Mouse (Mus musculus) mouse embryonic stem cell (cell line): ENCODE results near the gene Dis3l2.

Experiments
- in situ Hi-C, 2 experiments: fragments of 300-500 bp; cut with MboI; formaldehyde crosslinking; loops; 1 replicate in 1 of 2; 3 replicates in 1 of 2; pipeline ENCODE4 v1.14.3; 2019 to 2020; ENCODE audit warnings: low sequenced_read_pairs in 2 of 2, low pct_unique_long_range_greater_than_20kb in 1 of 2, mixed read lengths in 1 of 2; ENCODE audit not compliant: unreplicated experiment in 1 of 2

The Dis3l2 gene

DNA sequence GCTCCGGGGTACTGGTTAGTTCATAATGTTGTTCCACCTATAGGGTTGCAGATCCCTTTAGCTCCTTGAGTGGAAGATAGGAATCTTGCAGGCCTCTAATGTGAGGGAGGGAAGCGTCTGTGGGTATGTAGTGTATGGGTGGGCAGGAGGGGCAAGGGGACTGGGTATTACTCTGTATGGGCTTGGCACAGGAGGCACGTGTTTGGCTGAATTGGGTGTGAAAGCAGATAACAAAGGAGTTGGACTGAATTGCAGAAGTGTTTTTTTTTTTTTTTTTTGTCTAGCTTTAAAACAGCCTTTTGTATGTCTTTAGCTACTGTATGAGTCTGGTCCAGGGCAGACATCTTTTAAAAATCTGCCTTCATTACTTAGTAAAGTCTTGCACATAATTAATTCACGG is 5.9 kb downstream of the Dis3l2 start:
- in situ Hi-C loops, result loop anchor here in 1 of 2 experiments (10.0 kb wide), 1 partner anchor 335 kb away; no protein-coding TSS in a partner anchor

GRCm38 (mm10) chr1:86712045-86712444 is 8.4 kb downstream of the Dis3l2 start:
- in situ Hi-C loops, result no loop called here

GRCm38 (mm10) chr1:86713054-86713453 is 9.4 kb downstream of the Dis3l2 start:
- in situ Hi-C loops, result no loop called here

- in situ Hi-C loops, result no loop called here
These were observed 14.6 kb downstream of the Dis3l2 start for GRCm38 (mm10) chr1:86718190-86718589.

DNA sequence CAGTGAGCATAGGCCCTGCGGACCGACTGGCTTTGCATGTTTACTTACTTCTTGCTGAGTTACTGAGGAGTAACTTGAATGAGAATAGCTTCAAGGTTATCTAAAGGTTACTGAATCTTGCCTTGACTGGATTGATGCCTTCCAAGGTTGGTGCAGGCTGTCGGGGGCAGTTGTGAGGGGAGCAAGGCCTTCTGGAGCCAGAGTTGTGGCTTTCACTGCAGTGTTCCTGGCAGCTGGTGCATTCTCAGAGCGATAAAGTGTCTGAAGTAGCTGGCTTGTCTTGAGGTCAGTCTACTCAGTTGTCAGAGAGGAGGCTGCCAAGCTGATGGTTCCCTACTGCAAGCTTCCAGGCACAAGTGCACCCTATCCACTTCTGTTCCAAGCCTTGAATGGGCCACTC is 15.8 kb downstream of the Dis3l2 start:
- in situ Hi-C loops, result no loop called here

DNA sequence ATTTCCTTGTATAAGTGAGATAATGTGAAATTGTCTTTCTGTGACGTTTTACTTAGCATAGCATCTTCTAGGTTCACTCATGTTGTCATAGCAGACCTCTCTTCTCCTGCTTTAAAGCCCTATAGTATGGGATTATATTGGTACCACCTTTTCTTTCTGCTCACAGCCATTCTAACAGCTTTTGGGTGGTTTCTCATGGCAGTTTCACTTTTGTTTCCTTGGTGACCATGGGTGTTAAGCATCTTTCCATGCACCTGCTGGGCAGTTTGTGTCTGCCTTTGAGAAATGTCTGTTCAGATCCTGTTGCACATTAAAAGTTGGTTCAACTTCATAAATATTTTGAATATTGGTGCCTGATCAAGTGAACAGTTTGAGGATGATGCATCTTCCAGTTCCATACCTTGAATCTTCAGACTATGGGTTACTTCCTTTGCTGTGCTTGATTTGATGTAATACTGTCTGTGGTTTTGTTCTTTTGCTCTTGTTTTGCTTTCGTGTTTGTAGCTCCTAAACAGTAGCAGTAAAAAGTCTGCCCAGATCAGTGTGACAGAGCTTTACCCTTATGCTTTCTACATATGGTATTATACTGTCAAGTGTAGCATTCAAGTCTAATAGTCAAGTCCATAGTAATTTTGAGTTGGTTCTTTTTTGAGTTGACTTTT is 29.7 kb downstream of the Dis3l2 start:
- in situ Hi-C loops, result no loop called here

DNA sequence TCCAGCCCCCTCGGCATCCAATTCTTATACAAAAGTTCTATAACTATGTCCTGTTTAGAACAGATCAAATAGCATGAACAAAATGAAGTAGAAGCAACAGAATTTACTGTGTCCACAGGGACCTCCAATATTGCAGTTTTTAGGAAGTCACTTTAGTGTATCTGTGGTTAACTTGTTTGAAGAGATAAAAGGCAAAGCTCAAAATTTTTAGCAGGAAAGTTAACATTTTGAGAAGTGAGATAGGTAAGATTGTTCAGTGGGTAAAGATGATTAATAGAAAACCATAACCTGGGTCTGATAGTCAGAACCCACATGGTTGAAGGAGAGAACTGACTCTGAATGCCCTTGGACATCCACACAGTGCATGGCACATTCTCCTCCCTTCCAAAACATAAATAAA is 32.8 kb downstream of the Dis3l2 start:
- in situ Hi-C loops, result no loop called here

DNA sequence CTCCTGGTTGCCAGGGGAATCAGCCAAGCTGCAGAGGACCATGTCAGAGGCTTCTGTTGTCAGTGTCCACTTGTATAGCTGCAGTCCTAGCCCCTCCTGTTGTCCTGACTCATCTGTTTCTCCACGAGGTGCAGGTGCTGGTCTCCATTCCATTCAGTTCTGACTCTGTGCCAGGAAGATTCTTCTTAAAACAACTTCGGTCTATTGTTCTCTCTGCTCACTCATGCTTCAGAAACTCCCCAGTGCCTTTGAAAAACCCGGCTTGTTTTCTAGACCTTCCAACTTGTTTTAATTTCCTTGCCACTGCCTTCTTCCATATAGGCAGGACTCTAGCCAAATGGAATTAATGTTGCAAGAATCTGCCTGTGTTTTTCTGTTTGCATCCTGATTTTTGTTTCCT is 39.3 kb downstream of the Dis3l2 start:
- in situ Hi-C loops, result no loop called here

DNA sequence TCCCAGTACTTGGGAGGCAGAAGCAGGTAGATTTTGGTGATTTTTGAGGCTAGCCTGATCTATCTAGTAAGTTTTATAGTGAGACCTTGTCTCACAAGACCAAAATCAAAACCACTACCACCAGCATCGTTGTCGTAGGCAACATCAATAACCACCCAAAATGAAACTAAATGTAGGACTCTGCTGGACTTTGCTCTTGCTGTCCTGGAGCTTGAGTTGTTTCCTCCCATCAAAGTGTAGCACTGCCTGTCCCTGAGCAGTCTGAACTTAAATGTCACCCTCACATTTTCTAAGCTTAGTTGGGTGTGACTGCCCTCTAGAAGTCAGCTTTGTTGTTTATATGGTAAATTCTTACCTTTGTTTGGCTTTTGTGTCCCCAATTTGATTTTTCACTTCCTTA is 43.4 kb downstream of the Dis3l2 start:
- in situ Hi-C loops, result no loop called here

DNA sequence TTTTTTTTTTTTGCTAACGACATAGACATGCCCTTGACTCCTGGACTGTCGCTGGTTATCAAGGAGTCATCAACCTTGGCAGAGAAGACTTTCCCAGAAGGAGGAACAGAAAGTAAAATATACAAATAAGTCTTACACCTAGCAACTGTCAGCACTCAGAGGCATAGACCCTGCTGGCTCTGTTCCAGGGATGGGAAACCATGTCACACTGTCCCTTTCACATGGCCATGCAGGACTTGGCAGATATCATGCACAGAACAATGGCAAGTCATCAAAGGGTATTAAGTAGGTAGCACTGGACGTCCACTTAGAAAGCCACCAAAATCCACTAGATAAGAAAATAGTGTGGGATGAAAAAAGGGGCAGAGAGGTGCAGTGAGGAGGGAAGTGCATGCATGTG is 46.5 kb downstream of the Dis3l2 start:
- in situ Hi-C loops, result no loop called here

DNA sequence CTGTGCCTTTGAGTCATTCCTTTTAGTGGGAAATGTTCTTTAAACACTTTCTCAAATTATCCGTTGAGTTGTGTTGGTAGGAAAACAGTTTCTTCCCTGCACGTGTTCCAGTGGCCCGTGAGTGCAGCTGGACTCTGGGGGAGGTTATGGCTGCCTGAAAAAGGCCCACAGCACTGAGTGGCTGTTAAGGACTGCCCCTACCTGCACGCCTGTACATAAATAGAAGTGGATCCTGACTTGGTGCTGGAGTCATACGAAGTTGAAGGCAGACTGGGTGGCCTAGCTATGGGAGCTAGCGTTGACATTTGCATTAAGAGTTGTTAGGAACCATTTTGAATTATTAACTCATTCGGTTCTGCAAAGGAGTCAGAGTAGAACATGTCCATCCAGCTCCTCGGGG is 49.8 kb downstream of the Dis3l2 start:
- in situ Hi-C loops, result no loop called here

DNA sequence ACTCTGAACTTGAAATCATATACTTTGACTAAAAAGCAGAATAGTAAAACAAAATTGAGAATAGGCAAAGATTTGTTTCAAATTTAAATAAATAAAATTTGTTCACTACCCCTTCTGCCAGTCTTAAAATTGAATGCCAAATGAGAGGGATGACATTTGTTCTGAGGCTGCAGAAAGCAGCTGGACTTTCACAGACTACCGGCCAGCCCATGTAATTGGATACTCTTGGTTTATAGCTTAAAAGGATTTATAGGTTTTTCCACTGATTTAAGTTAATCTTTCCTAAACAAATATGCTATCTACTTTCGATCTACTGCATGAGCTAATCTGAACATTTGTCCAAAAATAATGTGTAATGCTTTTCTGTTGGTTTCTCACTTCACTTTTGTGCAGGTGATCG is 50.7 kb downstream of the Dis3l2 start:
- in situ Hi-C loops, result no loop called here

GRCm38 (mm10) chr1:86758091-86758490 is 54.5 kb downstream of the Dis3l2 start:
- in situ Hi-C loops, result no loop called here

DNA sequence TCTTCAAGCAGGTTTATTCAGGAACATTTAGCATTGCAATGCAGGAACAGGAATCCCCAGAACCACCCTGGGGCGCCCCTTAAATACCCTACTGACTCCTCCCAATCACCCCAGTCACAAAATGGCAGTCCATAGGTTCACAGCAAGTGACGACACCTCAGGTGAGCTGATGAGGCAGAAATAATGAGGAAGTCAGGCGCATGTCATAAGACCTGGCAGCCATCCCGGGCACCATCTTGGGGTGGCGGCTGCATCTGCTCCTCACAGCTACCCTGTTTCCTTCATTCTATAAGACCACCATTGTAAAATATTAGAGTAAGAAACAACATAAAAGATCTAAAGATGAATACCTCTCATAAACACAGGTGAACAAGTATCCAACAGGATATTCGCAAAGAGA is 58.6 kb downstream of the Dis3l2 start:
- in situ Hi-C loops, result no loop called here

- in situ Hi-C loops, result no loop called here
These were observed 97.6 kb downstream of the Dis3l2 start for GRCm38 (mm10) chr1:86801241-86801640.

- in situ Hi-C loops, result no loop called here
These were observed 108.1 kb downstream of the Dis3l2 start for GRCm38 (mm10) chr1:86811756-86812155.

GRCm38 (mm10) chr1:86822266-86822665 is 118.7 kb downstream of the Dis3l2 start:
- in situ Hi-C loops, result no loop called here

DNA sequence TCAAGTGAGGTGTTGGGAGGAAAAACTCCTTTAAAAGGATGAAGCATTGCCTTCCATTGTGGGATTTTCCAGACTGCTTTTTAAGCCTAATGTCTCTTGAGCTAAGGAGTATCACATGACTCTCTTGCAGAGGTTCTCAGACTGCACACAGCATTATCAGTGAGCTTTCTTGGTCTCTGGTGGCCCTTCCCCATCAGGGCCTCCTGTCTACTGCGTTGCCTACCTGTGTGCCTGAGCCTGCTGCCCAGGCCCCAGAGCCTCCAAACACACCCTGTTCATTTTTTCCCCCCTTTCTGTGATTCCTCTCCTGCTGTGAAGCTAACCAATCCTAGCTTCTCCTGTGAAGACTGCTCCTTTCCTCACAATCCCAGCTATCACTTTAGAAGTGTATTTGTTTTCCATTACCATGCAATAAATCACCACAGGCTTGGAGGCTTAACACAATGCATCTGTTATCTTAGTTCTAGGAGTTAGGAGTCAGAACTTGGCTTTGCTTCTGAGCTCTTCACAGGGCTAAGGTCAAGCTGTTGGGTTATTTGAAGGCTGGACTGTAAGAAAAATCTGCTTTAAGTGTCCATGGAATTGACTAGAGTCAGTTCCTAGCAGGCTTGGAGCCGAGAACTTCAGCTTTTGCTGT is 130.9 kb downstream of the Dis3l2 start:
- in situ Hi-C loops, result no loop called here

DNA sequence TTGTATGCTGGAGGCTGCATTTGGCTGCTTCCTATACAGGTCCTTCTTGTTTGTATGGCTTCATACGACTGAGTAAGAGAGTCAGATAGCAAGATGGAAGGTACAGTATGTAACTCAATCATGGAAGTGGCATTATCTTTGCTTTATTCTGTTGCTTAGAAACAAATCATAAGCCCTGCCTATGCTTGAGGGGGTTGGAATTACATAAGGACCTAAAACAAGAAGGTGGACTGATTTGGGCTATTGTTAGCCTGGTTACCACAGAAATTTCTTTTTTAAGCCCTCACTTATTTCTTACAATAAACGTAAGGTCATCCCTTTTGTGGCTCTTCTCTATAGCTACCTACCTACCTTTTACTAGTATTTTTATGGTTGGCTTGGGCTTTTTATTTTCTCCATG is 131.4 kb downstream of the Dis3l2 start:
- in situ Hi-C loops, result no loop called here

- in situ Hi-C loops, result no loop called here
These were observed 147.1 kb downstream of the Dis3l2 start for GRCm38 (mm10) chr1:86850754-86851153.
